Mouse (Mus musculus) MEL (cell line): Measurements from ENCODE around the gene Palm3.

Experiments used
- BHLHE40 ChIP-seq: IDR thresholded peaks from 2 replicates; pipeline ENCODE4 v1.6.1; 2012; ENCODE audit warnings: low read depth, mild to moderate bottlenecking, inconsistent platforms, low read length, improper control_type of control experiment, borderline replicate concordance
- CHD2 ChIP-seq: IDR thresholded peaks from 2 replicates; pipeline ENCODE4 v1.6.1; 2011; ENCODE audit warnings: low read length, improper control_type of control experiment
- CTCF ChIP-seq, 3 experiments: IDR thresholded peaks in 2 of 3; conservative IDR thresholded peaks in 1 of 3; 2 replicates each; pipeline ENCODE4 v1.5.1; 2011 to 2012; ENCODE audit warnings: low read length in 3 of 3, low read depth in 2 of 3, mild to moderate bottlenecking in 2 of 3, improper control_type of control experiment in 1 of 3, inconsistent platforms in 1 of 3, mixed read lengths in 1 of 3, moderate library complexity in 1 of 3; ENCODE audit not compliant: control insufficient read depth in 1 of 3, insufficient read depth in 1 of 3, poor library complexity in 1 of 3, severe bottlenecking in 1 of 3
- ELF1 ChIP-seq: IDR thresholded peaks from 2 replicates; pipeline ENCODE4 v1.6.1; 2014; ENCODE audit warnings: low read depth, mild to moderate bottlenecking, inconsistent platforms, low read length, improper control_type of control experiment, moderate library complexity
- EP300 ChIP-seq, 2 experiments: IDR thresholded peaks; 2 replicates each; pipeline ENCODE4 v1.6.1; 2011; ENCODE audit warnings: improper control_type of control experiment in 2 of 2, low read length in 2 of 2, low read depth in 1 of 2, mild to moderate bottlenecking in 1 of 2
- ETS1 ChIP-seq: IDR thresholded peaks from 2 replicates; pipeline ENCODE4 v1.6.1; 2012; ENCODE audit warnings: low read depth, mild to moderate bottlenecking, inconsistent platforms, low read length, improper control_type of control experiment, moderate library complexity
- GABPA ChIP-seq: IDR thresholded peaks from 2 replicates; pipeline ENCODE4 v1.6.1; 2012; ENCODE audit warnings: low read depth, mild to moderate bottlenecking, inconsistent platforms, low read length, improper control_type of control experiment, moderate library complexity
- HCFC1 ChIP-seq: IDR thresholded peaks from 2 replicates; pipeline ENCODE4 v1.6.1; 2012; ENCODE audit warnings: low read depth, mild to moderate bottlenecking, inconsistent platforms, low read length, improper control_type of control experiment, moderate library complexity
- KAT2A ChIP-seq: conservative IDR thresholded peaks from 2 replicates; pipeline ENCODE4 v1.6.1; 2012; ENCODE audit warnings: low read depth, low read length, improper control_type of control experiment, inconsistent platforms
- MEF2A ChIP-seq: IDR thresholded peaks from 2 replicates; pipeline ENCODE4 v1.6.1; 2014; ENCODE audit warnings: low read depth, mild to moderate bottlenecking, inconsistent platforms, low read length, improper control_type of control experiment; ENCODE audit not compliant: poor library complexity, insufficient replicate concordance, severe bottlenecking; ENCODE audit errors: extremely low read depth
- MYC ChIP-seq: IDR thresholded peaks from 2 replicates; pipeline ENCODE4 v1.6.1; 2011; ENCODE audit warnings: low read depth, mild to moderate bottlenecking, low read length, improper control_type of control experiment, moderate library complexity
- POLR2A ChIP-seq, 2 experiments: IDR thresholded peaks; 2 replicates each; pipeline ENCODE4 v1.6.1; 2011 to 2012; ENCODE audit warnings: low read length in 2 of 2, mild to moderate bottlenecking in 2 of 2, control low read depth in 1 of 2, improper control_type of control experiment in 1 of 2, low read depth in 1 of 2, moderate library complexity in 1 of 2; ENCODE audit not compliant: control insufficient read depth in 1 of 2, insufficient read depth in 1 of 2, poor library complexity in 1 of 2
- SMC3 ChIP-seq: IDR thresholded peaks from 2 replicates; pipeline ENCODE4 v1.6.1; 2011; ENCODE audit warnings: low read depth, low read length, improper control_type of control experiment
- TBP ChIP-seq: IDR thresholded peaks from 2 replicates; pipeline ENCODE4 v1.8.0; 2011; ENCODE audit warnings: low read depth, low read length, improper control_type of control experiment

DNA sequence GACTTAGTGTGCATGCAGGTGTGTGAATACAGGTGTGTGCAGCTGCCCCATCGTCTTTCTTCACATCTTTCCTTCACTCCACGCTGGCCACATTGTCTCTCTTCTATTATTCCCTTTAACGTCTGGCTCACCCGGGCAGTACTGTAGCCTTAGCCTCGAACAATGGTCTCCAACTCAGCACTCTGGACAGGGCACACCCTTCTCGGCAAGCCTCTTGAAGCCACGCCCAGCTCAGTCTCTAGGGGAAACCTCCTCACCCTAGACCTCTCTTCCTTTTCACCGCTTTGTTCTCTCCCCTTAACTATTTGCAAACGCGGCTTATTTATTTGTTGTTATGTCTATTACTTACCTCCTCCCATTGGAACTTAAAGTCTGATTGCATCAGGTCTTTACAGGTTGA lies 6.2 kb downstream of the Palm3 start:
- TF ChIP-seq CTCF (IDR thresholded peaks at IDR 0.05 in 2 of 3, conservative IDR thresholded peaks at IDR 0.05 in 1 of 3; ENCODE audit: control insufficient read depth in 1 of 3, insufficient read depth in 1 of 3, low read depth in 2 of 3, low read length in 3 of 3, poor library complexity in 1 of 3, severe bottlenecking in 1 of 3) (no peak), CHD2 (no peak), HCFC1 (no peak), MYC (no peak), SMC3 (no peak), POLR2A (IDR thresholded peaks at IDR 0.05; ENCODE audit: control insufficient read depth in 1 of 2, insufficient read depth in 1 of 2, low read depth in 1 of 2, low read length in 2 of 2, poor library complexity in 1 of 2) (no peak), TBP (no peak), MEF2A (no peak), KAT2A (no peak), ELF1 (no peak), GABPA (no peak), ETS1 (no peak), EP300 (IDR thresholded peaks at IDR 0.05; ENCODE audit: low read depth in 1 of 2, low read length in 2 of 2) (no peak), BHLHE40 (no peak)
